Mouse (Mus musculus): ENCODE data around the gene Gnaz. TPM values are rescaled to one million over a fixed set of nuclear protein-coding genes. Genes with fewer than 3 reads are reported as not detected.

Gene Gnaz
- total and polyA plus RNA-seq, 3 experiments: 0.80 to 1.3 (median 1.0) TPM

GRCm38 (mm10) chr10:74924274-74924673 lies 42.7 kb upstream of the Gnaz start:
- Histone ChIP-seq H3K4me3 (no peak overlapping the region), H3K79me2 (replicated peaks; ENCODE audit: control insufficient read depth, insufficient read depth, low read length) (no peaks in the 10 kb centered on the region), H3K27me3 (ENCODE audit: control insufficient read depth, insufficient read depth, low read length) (no peaks in the 10 kb centered on the region; the same call in 1 of the 2 replicates), H3K9ac (ENCODE audit: low read depth, low read length) (no peak overlapping the region), H3K4me1 (ENCODE audit: control insufficient read depth, insufficient read depth, low read length) (no peaks in the 10 kb centered on the region), H3K27ac (no peak overlapping the region), H3K36me3 (ENCODE audit: control insufficient read depth, insufficient read depth, low read length) (no peaks in the 10 kb centered on the region)
- no peak for DNase-seq
- TF ChIP-seq CTCF (IDR thresholded peaks at IDR 0.05) (no peak), POLR2A (IDR thresholded peaks at IDR 0.05; ENCODE audit: insufficient read depth, low read depth, low read length) (no peak), EP300 (IDR thresholded peaks at IDR 0.05; ENCODE audit: insufficient read depth, low read depth, low read length) (no peak)
- WGBS: 89% methylated on average over 14 of the region's 14 CpGs
- intact Hi-C loops (cut with DNase I): loop anchor here (5.0 kb wide), 2 partner anchors 98 to 228 kb away; no protein-coding TSS in a partner anchor

- no peak overlapping the region for H3K9ac ChIP-seq (ENCODE audit: low read depth, low read length)
- no peaks in the 10 kb centered on the region for H3K79me2 ChIP-seq (replicated peaks; ENCODE audit: control insufficient read depth, insufficient read depth, low read length)
- no peaks in the 10 kb centered on the region; the same call in 1 of the 2 replicates for H3K27me3 ChIP-seq (ENCODE audit: control insufficient read depth, insufficient read depth, low read length)
- H3K27ac ChIP-seq: no peak overlapping the region
- DNase-seq: peak in 1 of 2 experiments; percentile 37
- H3K4me1 ChIP-seq (ENCODE audit: control insufficient read depth, insufficient read depth, low read length): no peaks in the 10 kb centered on the region
- H3K4me3 ChIP-seq: no peak overlapping the region
- no peaks in the 10 kb centered on the region for H3K36me3 ChIP-seq (ENCODE audit: control insufficient read depth, insufficient read depth, low read length)
- intact Hi-C loops (cut with DNase I): no loop called here
- TF ChIP-seq CTCF (IDR thresholded peaks at IDR 0.05): peak; percentile 52
- TF ChIP-seq POLR2A (IDR thresholded peaks at IDR 0.05; ENCODE audit: insufficient read depth, low read depth, low read length): no peak
- WGBS: 14% methylated on average over 21 of the region's 21 CpGs
Observed at GRCm38 (mm10) chr10:74925324-74925723, 41.7 kb upstream of the Gnaz start.

GRCm38 (mm10) chr10:74928276-74928675 lies 38.7 kb upstream of the Gnaz start:
- WGBS: 78% methylated on average over 7 of the region's 7 CpGs
- intact Hi-C loops (cut with DNase I): no loop called here

GRCm38 (mm10) chr10:74929578-74929977 lies 37.4 kb upstream of the Gnaz start:
- 70% methylated on average over 6 of the region's 6 CpGs for WGBS
- H3K27me3 ChIP-seq (ENCODE audit: control insufficient read depth, insufficient read depth, low read length): no peaks in the 10 kb centered on the region; the same call in 1 of the 2 replicates

More at GRCm38 (mm10) chr10:74928276-74928675, 38.7 kb upstream of the Gnaz start:
- Histone ChIP-seq H3K4me3 (no peak overlapping the region), H3K36me3 (ENCODE audit: control insufficient read depth, insufficient read depth, low read length) (no peaks in the 10 kb centered on the region), H3K79me2 (replicated peaks; ENCODE audit: control insufficient read depth, insufficient read depth, low read length) (no peaks in the 10 kb centered on the region), H3K27me3 (ENCODE audit: control insufficient read depth, insufficient read depth, low read length) (no peaks in the 10 kb centered on the region; the same call in 1 of the 2 replicates), H3K4me1 (ENCODE audit: control insufficient read depth, insufficient read depth, low read length) (no peaks in the 10 kb centered on the region), H3K27ac (no peak overlapping the region), H3K9ac (ENCODE audit: low read depth, low read length) (no peak overlapping the region)
- peak in 1 of 2 experiments; percentile 12 for DNase-seq
- TF ChIP-seq POLR2A (IDR thresholded peaks at IDR 0.05; ENCODE audit: insufficient read depth, low read depth, low read length) (no peak), EP300 (IDR thresholded peaks at IDR 0.05; ENCODE audit: insufficient read depth, low read depth, low read length) (no peak), CTCF (IDR thresholded peaks at IDR 0.05) (no peak)

GRCm38 (mm10) chr10:74930541-74930940 lies 36.4 kb upstream of the Gnaz start:
- no peaks in the 10 kb centered on the region for H3K36me3 ChIP-seq (ENCODE audit: control insufficient read depth, insufficient read depth, low read length)
- no peak overlapping the region for H3K4me3 ChIP-seq
- peak in 1 of 2 experiments; percentile 7 for DNase-seq
- no peak overlapping the region for H3K9ac ChIP-seq (ENCODE audit: low read depth, low read length)
- no peak for TF ChIP-seq POLR2A (IDR thresholded peaks at IDR 0.05; ENCODE audit: insufficient read depth, low read depth, low read length)
- no peak for TF ChIP-seq EP300 (IDR thresholded peaks at IDR 0.05; ENCODE audit: insufficient read depth, low read depth, low read length)
- no peak for TF ChIP-seq CTCF (IDR thresholded peaks at IDR 0.05)
- H3K27me3 ChIP-seq (ENCODE audit: control insufficient read depth, insufficient read depth, low read length): no peaks in the 10 kb centered on the region; the same call in 1 of the 2 replicates
- H3K27ac ChIP-seq: no peak overlapping the region
- whole genome bisulfite sequencing: 57% methylated on average over 3 of the region's 3 CpGs
- intact Hi-C loops (cut with DNase I): no loop called here
- H3K4me1 ChIP-seq (ENCODE audit: control insufficient read depth, insufficient read depth, low read length): no peaks in the 10 kb centered on the region
- H3K79me2 ChIP-seq (replicated peaks; ENCODE audit: control insufficient read depth, insufficient read depth, low read length): no peaks in the 10 kb centered on the region

More at GRCm38 (mm10) chr10:74929578-74929977, 37.4 kb upstream of the Gnaz start:
- Histone ChIP-seq H3K36me3 (ENCODE audit: control insufficient read depth, insufficient read depth, low read length) (no peaks in the 10 kb centered on the region), H3K27ac (no peak overlapping the region), H3K9ac (ENCODE audit: low read depth, low read length) (no peak overlapping the region), H3K4me1 (ENCODE audit: control insufficient read depth, insufficient read depth, low read length) (no peaks in the 10 kb centered on the region), H3K4me3 (no peak overlapping the region), H3K79me2 (replicated peaks; ENCODE audit: control insufficient read depth, insufficient read depth, low read length) (no peaks in the 10 kb centered on the region)
- TF ChIP-seq CTCF (IDR thresholded peaks at IDR 0.05) (peak; percentile 16), EP300 (IDR thresholded peaks at IDR 0.05; ENCODE audit: insufficient read depth, low read depth, low read length) (no peak), POLR2A (IDR thresholded peaks at IDR 0.05; ENCODE audit: insufficient read depth, low read depth, low read length) (no peak)
- DNase-seq: peak in 1 of 2 experiments; percentile 12
- intact Hi-C loops (cut with DNase I): no loop called here

GRCm38 (mm10) chr10:74931631-74932030 lies 35.3 kb upstream of the Gnaz start:
- Histone ChIP-seq H3K9ac (ENCODE audit: low read depth, low read length) (no peak overlapping the region), H3K79me2 (replicated peaks; ENCODE audit: control insufficient read depth, insufficient read depth, low read length) (no peaks in the 10 kb centered on the region)
- intact Hi-C loops (cut with DNase I): no loop called here

More at GRCm38 (mm10) chr10:74931631-74932030, 35.3 kb upstream of the Gnaz start:
- peak in 1 of 2 experiments; percentile 2 for DNase-seq
- TF ChIP-seq CTCF (IDR thresholded peaks at IDR 0.05): no peak
- no peak for TF ChIP-seq POLR2A (IDR thresholded peaks at IDR 0.05; ENCODE audit: insufficient read depth, low read depth, low read length)
- TF ChIP-seq EP300 (IDR thresholded peaks at IDR 0.05; ENCODE audit: insufficient read depth, low read depth, low read length): no peak
- H3K36me3 ChIP-seq (ENCODE audit: control insufficient read depth, insufficient read depth, low read length): no peaks in the 10 kb centered on the region
- H3K4me1 ChIP-seq (ENCODE audit: control insufficient read depth, insufficient read depth, low read length): no peaks in the 10 kb centered on the region
- H3K27ac ChIP-seq: no peak overlapping the region
- H3K27me3 ChIP-seq (ENCODE audit: control insufficient read depth, insufficient read depth, low read length): no peaks in the 10 kb centered on the region; the same call in 1 of the 2 replicates
- WGBS: 63% methylated on average over 6 of the region's 6 CpGs
- H3K4me3 ChIP-seq: no peak overlapping the region

All from heart, adult 2 months (tissue).